Mouse (Mus musculus): ENCODE measurements at regions not wholly inside any gene's neighbourhood (a gene's known extent, or its start where the extent isn't known, plus 50 kb on each side); places are given as distances from the start of the nearest gene placed in this dataset.
A peak's percentile ranks its signal among the peaks of the same experiment; 100 is the strongest.

DNA sequence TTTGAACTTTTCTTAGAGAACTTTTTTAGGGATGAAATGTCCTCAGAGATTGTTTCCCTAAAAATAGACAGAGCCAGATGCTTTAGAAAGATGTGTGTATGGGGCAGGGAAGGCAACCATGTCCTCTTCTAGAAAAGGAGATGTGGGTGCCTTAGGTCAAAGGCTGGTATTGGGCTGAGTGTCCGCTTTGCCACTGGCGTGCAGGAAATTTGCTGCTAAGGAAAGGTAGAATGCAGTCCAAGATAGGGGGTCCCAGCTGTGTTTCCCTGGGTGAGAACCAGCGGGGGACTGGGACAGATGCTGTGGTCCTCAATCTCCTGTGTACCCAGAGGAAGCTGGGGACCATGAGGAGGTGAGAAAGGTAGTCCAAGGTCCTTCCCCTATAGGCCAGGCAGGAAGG lies 291.0 kb downstream of the Pdcd6ip start:
- no peak for DNase-seq

DNA sequence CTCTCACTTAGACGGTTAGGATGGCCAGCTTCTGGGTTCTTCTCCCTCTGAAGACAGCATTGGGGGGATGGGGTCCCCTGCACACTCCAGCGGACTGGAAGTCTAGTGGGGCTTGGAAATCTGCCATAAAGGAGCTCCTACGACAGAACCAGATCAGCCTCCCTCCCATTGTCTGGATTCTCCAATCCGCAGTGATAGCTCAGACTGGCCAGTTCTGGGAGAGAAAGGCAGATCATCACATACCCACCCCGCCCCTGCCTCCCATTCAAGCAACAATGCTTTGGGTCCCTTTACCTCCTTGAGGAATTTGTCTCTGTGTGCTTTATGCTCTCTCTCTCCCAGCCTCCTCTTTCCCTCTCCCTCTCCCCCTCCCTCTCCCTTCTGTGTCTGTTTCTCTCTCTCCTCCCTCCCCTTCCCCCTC lies 292.5 kb downstream of the Pdcd6ip start:
- DNase-seq: no peak

DNA sequence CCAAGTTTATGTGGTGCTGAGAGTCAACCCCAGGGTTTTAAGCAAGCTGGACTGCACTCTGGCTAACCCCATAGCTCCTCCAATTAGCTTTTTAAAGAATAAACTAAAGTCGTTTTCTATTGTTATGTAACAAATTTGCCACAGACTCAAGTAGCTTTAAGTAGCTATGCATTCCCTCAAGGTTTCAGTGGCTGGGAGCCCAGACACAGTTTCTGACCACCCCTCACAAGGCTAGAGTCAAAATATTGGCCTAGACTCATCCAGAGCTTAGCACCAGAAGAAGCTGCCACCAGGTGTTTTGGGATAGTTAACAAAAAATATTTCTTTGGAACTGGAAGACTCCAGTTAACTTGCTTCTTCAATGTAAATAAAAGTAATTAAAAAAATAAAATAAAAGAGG lies 293.4 kb downstream of the Pdcd6ip start:
- DNase-seq: no peak

DNA sequence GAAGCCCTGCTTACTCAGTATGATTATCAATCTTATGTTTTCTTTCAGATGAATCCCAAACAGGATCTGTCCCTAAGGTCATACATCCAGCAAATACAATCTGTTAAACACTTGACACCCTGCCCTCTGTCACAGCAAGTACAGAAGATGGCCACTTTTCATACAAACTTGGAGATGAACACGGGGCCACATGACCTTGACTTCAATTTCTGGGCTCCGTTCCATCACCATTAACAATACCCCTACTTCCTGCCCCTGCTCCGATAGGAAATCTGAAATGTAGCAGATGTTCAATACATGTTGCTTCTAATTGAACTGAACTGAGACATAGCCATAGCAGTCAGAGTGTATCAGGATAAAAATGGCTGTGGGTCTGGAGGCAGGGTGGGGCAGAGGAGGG lies 294.2 kb downstream of the Pdcd6ip start:
- no peak for DNase-seq

DNA sequence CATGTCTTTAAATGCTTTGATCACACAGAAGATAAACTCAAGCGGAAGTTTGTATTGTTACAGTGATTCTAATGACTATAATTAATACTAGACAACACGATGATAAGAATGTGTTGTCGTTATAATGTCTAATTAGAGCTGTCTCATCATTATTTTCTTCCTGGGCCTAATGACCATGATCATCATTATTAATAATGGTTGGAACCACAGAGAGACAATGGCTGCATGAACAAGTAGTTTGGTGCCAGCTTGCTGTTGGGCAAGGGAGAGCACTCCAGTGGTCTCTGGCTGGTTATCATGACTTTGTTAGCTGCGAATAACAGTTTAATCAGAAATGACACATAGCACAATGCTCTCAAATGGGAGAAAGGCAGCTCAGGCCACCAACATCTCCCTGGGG lies 296.4 kb downstream of the Pdcd6ip start:
- no peak for DNase-seq

DNA sequence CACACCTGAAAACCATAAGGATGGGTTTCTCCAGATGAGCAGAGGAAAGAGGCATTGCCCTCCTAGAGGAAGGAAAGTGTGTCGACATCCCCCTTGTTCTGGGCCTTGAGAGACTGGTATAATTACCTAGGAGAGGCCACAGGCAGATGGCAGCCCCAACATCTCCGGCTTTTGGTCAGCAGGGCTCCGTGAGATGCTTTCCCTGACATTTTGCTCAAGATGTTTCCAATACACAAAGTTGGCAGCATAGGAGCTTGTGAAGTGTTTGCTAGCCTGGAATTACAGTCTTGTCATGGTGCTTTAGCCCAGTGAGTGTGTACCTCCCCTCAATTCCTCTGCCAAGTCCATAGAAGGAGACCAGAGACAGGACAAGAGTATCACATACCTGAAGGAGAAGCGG lies 299.5 kb downstream of the Pdcd6ip start:
- DNase-seq: no peak

DNA sequence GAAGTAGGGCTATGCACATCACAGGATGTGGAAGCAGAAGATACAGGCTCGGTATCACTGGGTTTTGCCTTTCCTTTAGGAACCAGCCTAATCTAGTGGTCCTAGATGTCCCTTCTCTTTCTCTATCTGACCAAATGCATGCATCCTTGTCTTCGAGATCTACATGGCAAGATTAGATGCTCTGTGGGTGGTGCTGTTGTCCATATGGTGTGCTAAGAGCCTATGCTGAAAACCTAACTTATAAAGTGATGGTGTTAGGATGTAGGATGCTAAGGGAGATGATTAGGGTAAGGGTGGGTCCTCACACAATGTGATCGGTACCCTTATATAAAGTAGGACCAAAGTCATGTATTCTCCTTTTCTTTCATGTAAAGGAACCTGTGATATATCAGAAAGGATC lies 313.7 kb downstream of the Pdcd6ip start:
- DNase-seq: no peak

DNA sequence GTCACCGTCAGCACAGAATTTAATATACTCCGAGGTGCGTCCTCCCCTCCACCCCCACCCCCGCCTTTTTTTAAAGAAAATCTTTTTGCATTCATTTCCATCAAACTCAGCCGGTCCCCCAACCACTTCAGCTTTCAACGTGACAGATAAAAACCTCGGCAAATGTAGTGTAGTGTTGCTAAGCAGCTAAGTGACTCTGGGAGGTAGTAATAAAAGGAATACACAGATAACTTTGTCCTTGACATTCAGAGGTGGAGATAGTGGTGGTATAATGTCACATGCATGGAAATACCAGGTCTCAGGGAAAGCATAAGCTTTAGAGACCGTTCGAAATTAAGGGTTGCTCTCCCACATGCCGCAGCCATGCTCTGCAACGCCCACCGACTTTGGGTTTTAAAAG lies 320.7 kb downstream of the Pdcd6ip start:
- no peak for DNase-seq

DNA sequence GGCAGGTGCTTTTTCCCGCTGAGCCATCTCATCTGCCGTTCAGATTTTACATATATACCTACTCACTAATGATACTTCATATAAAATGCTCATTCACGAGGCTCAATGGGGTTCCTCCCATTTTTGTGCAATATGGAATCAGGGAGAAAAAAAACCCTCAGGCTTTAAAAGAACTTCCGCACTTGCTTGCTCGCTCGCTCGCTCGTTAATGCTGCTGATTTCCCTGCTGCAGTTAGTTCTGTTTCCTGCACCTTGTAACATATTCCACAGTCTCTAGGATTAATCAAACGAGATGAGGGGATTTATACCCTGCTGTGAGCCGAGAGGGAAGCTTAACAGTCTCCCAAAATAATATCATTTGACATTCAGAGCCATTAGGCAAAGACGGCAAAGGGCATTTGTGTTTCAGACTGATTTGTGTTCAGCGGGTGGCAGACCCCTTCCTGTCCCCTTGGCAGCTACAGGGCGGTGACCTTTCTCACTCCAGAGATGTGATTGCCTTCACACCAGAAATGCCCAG lies 326.4 kb downstream of the Pdcd6ip start:
- no peak for DNase-seq

DNA sequence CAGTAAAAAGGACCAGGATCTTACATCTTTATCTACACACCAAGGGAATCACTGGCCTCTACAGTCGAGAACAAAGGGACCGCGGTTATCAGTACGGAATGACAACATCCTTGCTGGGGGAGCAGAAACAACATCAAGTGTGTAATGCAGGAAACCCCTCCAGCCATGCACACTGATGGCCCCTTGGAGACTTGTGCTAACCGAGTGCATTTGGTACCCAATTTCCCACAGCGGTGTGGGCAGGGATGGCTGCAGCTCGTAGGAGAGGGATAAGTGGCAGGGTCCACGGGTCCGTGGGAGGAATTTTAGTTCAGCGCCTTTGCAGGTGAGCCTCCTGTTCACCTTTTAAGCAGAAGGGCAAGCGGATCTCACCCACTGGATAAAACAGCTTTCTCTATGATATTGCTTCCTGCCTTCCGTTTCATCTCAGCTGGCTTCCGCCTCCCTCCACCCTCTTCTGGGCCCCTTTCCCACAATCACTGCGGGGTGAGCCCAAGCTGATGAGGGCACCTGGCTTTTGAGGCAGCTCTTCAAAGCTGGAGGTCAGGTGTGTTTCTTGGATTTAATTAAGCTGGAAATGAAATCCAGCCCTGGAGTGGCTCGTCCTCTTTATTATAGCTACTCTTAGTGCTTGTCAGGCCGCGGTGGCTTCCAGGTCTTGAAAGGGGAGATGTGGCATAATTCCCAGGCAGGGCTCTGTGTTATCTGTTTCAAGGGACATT lies 327.5 kb downstream of the Pdcd6ip start:
- no peak for DNase-seq

DNA sequence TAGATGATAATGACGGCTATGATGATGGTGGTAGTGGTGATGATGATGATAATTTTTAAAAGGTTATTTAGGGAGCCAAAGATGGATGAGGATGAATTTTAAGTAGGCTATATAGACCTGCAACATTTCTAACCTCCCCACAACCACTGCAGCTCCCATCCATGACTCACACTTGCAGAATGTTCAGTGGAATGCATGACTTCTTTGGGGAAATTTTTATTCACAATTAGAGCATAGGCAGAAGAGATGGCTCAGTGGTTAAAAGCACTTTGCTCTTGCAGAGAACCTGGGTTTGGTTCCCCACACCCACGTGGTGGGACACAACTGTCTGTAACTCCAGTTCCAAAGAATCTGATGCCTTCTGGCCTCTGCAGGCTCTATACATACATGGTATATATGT lies 329.5 kb downstream of the Pdcd6ip start:
- DNase-seq: no peak

DNA sequence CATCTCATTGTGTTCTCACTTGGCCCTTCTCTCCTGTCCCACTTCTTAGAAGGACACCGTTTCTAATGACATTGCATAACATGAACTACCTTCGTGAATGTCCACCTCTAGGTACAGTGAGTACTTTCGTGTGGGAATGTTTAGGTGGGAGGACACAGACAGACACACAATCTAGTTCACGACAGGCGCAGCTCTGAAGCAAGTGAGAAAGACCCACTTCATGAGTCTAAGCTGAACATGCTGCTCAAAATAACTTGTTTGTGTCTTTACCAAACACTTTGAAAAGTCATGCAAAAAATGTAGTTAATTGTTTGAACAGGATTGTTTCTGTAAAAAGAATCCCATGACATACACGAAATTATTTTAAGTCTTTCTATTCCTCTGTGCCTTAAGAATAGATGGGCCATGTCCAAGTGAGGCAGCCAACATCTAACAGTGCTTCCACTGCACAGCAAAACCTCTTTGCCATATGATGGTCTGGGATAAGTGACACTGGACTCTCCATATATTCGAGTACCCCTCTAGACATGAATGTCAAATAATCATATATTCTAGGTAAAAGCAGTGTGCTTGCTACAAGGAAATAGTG lies 336.2 kb downstream of the Pdcd6ip start:
- no peak for DNase-seq

DNA sequence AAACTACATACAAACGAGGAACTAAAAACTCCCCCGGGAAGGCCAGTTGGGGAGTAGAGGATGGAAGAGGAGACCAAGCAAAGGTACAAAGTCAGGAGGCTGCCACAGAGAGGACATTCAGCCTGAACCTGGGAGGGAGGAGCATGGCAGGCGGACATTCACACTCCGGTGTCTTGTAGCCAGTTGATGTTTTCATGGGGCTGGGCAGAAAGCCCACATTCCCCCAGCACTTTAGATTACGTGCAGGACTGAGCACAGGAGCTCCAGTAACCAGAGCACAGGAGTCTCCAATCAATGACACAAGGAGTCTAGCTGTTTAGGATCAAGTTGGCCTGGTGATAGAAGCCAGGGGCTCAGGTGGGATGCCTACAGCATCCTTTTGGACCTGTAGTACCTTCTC lies 360.1 kb downstream of the Pdcd6ip start:
- no peak for DNase-seq

DNA sequence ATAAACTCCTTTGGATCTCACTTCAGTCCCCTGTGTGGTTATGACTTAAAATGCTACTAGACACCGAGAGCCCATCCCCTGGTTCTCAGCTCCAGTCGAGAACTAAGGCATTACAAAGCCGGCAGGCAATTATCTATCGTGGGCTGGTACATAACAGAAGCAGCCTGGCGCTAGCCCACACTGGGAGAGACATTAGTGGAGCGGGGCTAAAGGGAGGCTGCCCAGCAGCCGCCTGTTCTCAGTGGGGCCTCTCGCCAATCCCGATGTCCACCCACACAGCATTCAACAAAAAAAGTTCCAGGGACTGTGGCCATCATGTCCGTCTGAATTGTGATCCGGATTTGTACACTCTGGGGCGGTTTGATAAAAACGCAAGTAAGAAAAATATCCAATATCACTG lies 361.5 kb downstream of the Pdcd6ip start:
- DNase-seq: no peak

DNA sequence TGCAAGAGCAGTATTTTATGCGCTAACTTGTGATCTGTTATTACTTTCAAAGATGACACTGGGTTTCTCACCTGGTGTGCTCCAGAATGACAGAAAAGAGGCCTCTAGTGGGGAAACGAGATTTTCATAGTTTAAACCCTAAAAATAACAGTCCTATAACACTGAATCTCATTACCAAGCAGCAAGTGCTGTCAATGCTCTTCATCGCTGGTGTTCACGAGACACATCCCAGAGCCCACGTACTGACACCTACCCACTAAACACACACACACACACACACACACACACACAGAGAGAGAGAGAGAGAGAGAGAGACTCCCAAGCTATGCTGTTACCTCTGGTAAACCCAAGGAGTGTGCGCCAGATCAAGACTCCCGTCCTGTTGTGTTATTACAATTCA lies 365.9 kb downstream of the Pdcd6ip start:
- no peak for DNase-seq

DNA sequence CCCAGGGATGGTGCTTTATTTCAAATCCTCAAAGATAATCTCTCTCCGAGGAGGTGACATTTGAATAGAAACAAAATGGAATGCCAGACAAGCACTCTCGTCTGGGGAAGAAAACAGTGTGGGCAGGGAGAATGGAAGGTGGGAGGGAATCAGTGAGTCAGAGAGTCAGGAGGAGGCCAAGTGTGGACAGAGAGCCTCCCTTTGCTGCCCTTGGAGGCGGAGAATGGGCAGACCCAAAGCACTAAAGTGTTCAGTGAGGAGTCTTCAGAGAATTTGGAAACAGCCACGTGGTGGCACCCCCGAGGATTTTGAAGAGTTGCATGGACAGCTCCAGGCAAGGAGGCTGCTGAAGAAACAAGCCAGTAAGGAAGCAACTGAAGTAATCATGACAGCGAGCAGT lies 367.2 kb downstream of the Pdcd6ip start:
- peak; percentile 26 for DNase-seq

DNA sequence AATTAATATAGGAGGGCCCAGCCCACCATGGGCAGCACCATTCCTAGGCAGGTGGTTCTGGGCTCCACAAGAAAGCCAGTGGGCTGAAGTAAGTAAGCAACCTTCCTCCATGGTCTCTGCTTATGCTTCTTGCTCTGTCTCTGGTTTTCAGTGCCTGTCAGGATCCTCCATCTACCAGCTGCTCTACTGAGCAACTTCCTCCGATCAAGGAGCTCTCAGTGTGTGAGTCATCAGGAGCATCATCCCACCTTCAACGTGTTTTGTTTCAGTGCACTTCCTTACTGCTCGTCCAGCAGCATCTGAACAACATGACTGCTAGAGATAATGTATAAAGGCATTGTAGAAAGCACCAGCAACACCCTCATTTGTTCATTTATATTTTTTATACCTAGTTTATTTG lies 368.0 kb downstream of the Pdcd6ip start:
- DNase-seq: no peak

DNA sequence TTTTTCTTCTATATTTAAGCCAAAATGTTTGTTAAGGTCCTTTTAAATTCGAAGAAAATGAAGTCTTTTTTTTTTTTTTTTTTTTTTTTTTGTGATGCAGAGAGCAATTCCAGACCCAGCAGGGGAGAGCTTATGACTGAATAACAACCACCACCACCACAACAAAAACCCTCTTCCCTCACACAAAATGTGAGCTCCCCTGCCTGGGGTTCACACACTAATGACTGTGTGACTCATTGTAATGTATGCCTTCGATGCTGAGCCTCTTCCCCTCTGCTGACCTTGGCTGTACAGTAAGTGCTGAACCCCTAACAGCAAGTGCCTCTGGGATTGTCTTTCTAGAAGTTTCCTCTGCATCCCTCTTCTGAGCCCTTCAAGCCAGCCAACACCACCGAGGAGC lies 383.6 kb downstream of the Pdcd6ip start:
- no peak for DNase-seq

DNA sequence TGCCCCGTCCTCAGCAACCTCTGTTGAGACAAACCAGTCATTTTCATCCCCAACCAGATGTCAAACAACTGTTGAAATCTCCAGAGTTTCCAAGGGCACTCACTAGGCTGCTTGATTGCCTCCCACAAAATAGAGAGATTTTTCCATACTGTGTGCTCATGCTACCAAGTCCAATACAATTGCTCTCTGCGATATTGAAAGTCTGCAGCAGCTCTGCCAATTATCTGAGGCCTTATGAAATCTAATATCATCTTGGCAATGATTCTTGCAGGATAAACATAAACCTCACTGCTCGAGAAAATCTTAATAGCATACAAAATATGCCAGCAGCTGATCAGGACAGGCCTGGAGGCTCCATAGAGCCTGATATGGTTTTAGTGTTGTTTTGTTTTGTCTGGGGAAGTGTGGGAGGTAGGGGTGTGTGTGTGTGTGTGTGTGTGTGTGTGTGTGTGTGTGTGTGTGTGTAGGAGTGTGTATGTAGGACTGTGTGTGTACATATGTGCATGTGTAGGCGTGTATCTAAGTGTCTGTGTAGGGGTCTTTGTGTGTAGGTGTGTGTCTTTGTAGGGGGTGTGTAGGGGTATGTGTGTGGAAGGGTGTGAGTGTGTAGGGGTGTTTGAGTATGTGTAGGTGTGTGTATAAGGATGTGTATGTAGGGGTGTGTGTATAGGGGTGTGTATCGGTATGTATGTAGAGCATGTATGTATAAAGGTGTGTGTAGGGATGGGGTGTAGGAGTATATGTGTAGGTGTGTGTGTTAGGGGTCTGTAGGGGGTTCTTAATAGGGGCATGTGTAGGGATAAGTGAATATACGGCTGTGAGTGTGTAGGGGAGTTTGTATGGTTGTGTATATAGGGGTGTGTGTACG lies 398.1 kb downstream of the Pdcd6ip start:
- no peak for DNase-seq

DNA sequence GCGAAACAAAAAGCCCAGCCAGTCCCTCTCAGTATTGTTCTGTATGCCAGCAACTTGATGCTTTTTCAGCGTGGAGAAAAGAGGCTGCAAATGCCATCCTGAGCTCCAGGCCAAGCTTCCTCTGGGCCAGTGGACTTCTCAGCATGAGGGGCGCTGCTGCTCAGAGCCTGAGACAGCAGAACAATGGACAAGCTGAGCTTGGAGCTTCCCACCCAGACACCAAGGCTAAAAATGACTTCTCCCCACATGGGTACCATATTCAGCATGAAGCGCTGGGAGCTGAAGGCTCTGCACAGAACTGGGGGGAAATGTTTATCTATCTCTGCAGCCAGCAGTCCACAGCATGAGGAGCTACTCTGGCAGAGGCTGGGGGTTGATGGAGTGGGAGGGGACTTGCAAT lies 402.3 kb downstream of the Pdcd6ip start:
- DNase-seq: no peak

DNA sequence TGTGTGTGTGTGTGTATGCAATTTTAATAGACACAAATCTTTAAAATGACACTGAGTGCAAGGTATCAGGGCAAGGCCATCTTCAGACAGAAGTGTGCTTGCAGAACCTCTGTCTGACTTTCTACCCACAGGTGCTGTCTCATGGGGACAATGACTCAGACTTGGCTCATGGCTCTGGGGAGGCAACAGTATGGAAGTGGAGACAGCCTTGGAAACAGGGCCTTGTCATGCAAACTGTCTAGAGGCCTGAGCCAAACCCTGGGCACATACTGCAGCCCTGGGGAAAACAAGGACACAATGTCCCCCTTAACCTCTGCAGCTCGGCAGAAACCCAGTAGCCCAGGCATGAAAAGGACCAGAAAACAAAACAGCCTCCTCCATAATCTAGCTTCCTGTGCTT lies 405.6 kb downstream of the Pdcd6ip start:
- DNase-seq: peak; percentile 54

DNA sequence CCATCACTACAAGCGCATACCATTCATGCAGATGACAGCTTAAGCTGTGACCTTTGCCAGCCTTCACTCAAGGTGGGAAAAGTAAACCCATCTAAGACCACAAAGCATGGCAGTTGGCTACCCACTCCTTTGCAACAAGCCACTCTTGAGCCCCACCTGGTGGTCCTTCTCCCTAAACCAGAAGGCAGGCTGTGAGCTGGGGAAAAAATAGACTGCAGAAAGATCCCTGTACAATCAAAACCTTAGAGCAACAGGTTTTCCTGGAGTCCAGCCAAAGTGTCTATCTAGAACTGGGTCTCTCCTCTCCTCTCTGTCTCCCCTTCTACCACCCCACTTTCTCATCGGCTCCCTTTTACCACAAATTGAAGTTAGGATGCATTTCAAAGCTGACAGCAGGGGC lies 407.2 kb downstream of the Pdcd6ip start:
- DNase-seq: peak; percentile 9

DNA sequence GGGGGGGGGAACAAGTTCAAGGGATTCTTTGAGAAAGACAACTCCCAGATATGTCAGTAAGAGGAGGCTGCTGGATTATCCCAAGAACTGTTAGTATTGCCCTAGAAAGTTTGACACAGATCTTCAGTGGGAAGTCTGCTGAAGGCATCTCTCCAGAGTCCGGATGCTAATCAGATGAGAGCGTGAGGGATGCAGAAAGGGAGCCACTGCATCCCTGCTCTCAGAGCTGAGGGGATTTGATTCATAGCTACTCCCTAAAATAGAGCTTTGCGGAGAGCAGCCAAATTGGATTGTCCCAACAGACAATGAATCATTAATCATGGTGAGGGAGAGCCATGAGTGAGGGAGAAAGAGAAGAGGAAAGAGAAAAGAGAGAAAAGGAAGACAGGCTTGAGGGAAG lies 408.2 kb downstream of the Pdcd6ip start:
- no peak for DNase-seq
